Mouse (Mus musculus) intestine, embryonic 16.5 days (tissue): ENCODE measurements around the gene Mbd5. TPM values are rescaled to one million over a fixed set of nuclear protein-coding genes. Genes with fewer than 3 reads are reported as not detected.

Source experiments
- ATAC-seq: fragments of 200-750 bp; cut with Nextera tagmentation; 2 replicates; pipeline ENCODE4 v1.8.0; 2017; ENCODE audit warnings: moderate TSS enrichment, moderate library complexity
- H3K27ac ChIP-seq: fragments of 300-500 bp; sonication (generic); 2 replicates; pipeline ENCODE4 v1.5.1; 2014; ENCODE audit warnings: mild to moderate bottlenecking, low read length
- H3K27me3 ChIP-seq: fragments of 300-500 bp; sonication (generic); replicated peaks from 2 replicates; pipeline ENCODE4 v1.6.1; 2014; ENCODE audit warnings: low read length, control low read depth, mixed read lengths; ENCODE audit not compliant: control insufficient read depth, insufficient read depth
- H3K36me3 ChIP-seq: fragments of 300-500 bp; sonication (generic); 2 replicates; pipeline ENCODE4 v1.6.1; 2014; ENCODE audit warnings: low read length, control low read depth; ENCODE audit not compliant: control insufficient read depth, insufficient read depth
- H3K4me1 ChIP-seq: fragments of 300-500 bp; sonication (generic); 2 replicates; pipeline ENCODE4 v1.6.1; 2014; ENCODE audit warnings: low read length, control low read depth, mixed read lengths; ENCODE audit not compliant: control insufficient read depth, insufficient read depth
- H3K4me2 ChIP-seq: fragments of 300-500 bp; sonication (generic); 2 replicates; pipeline ENCODE4 v1.6.1; 2014; ENCODE audit warnings: low read depth, low read length, control low read depth
- H3K4me3 ChIP-seq: fragments of 300-500 bp; sonication (generic); 2 replicates; pipeline ENCODE4 v1.5.1; 2014; ENCODE audit warnings: mild to moderate bottlenecking, low read length
- H3K9ac ChIP-seq: fragments of 300-500 bp; sonication (generic); 2 replicates; pipeline ENCODE4 v1.6.1; 2014; ENCODE audit warnings: low read depth, low read length
- H3K9me3 ChIP-seq: fragments of 300-500 bp; sonication (generic); 2 replicates; pipeline ENCODE4 v1.6.1; 2016; ENCODE audit warnings: low read length, control low read depth; ENCODE audit not compliant: control insufficient read depth
- WGBS: fragments of 180-500 bp; shearing (Covaris S2); extraction: QIAGEN DNeasy Blood & Tissue Kit; methylation state at CpG from one replicate; pipeline ENCODE4 v1.1.7; 2014; 5-methylcytosine and 5-hydroxymethylcytosine counted together
- polyA plus RNA-seq: library from polyadenylated mRNA; unstranded; fragments of >200 nt; fragmentation: Nextera tagmentation; extraction: Ambion mirVana; gene quantifications from 2 replicates; pipeline ENCODE4 v1.2.1, GENCODE M21; 2015

The Mbd5 gene
- polyA plus RNA-seq, 1 experiment from 2014 or later, result 17.3 TPM

- Histone ChIP-seq H3K4me3 (no peak overlapping the region), H3K9ac (no peak overlapping the region), H3K27me3 (no peaks in the 10 kb centered on the region), H3K4me2 (no peak overlapping the region), H3K9me3 (no peaks in the 10 kb centered on the region), H3K36me3 (no peaks in the 10 kb centered on the region), H3K27ac (no peak overlapping the region), H3K4me1 (peaks cover 10% of the 10 kb centered on the region)
- 85% methylated on average over 1 of the region's 1 CpGs for WGBS
- ATAC-seq, result no peak
Measured at GRCm38 (mm10) chr2:49354066-49354465, 404.8 kb downstream of the Mbd5 start.

DNA sequence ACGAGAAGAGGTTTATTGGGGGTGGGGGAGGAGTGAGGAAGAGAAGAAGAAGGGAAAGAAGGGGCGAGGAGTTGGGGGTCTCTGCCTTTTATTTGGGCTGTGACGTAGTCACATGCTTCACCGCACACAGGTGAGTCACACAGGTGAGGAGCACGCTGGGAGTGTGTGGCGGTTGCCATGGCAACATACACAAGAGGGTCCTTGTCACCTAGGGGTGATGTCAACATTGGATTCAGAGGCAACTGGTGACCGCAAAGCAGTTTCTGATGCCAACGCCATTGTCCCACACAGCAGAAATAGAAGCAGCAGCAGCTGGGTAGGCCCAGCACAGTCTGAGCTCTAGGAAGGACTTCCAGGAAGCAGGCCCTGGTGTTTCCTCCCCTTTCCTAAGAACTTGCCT lies 406.6 kb downstream of the Mbd5 start:
- 86% methylated on average over 8 of the region's 8 CpGs for WGBS
- no peaks in the 10 kb centered on the region for H3K36me3 ChIP-seq
- no peak overlapping the region for H3K27ac ChIP-seq
- H3K4me2 ChIP-seq, result no peak overlapping the region
- H3K4me3 ChIP-seq, result no peak overlapping the region
- no peak for ATAC-seq
- no peaks in the 10 kb centered on the region for H3K27me3 ChIP-seq
- H3K9me3 ChIP-seq, result no peaks in the 10 kb centered on the region
- H3K4me1 ChIP-seq, result no peaks in the 10 kb centered on the region
- no peak overlapping the region for H3K9ac ChIP-seq

- 77% methylated on average over 7 of the region's 7 CpGs for WGBS
- Histone ChIP-seq H3K4me2 (no peak overlapping the region), H3K9me3 (no peaks in the 10 kb centered on the region), H3K9ac (no peak overlapping the region), H3K27ac (no peak overlapping the region), H3K4me1 (no peaks in the 10 kb centered on the region), H3K4me3 (no peak overlapping the region), H3K36me3 (no peaks in the 10 kb centered on the region), H3K27me3 (no peaks in the 10 kb centered on the region)
- ATAC-seq, result no peak
Measured at GRCm38 (mm10) chr2:49358128-49358814, 409.0 kb downstream of the Mbd5 start.

DNA sequence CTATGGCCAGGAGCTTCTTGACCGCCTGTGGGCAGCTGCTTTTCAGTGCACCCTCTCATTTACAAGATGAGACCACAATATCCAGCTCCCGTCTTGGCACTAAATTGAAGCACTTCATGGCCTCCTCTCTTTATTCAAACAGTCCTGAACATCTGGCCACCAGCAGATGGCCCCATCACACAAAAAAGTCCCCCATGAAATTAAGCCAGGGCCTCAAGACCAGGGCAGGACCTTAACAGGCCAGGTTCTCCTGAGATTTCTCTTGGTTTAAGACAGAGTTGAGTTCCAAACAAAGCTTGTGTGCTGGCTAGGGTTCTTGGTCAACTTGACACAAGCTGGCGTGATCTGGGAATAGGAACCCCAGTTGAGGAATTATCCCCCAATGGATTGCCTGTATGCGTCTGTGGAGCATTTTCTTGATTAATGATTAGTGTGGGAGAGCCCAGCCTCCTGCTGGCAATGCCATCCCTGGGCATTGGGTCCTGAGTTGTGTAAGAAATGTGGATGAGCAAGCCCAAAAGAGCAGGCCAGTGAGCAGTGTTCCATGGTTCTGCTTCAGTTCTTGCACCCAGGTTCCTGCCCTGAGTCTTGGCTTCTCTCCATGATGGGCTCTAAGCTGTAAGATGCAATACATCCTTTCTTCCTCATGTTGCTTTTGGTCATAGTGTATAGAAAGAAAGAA lies 409.7 kb downstream of the Mbd5 start:
- no peak for ATAC-seq
- Histone ChIP-seq H3K27ac (no peak overlapping the region), H3K27me3 (no peaks in the 10 kb centered on the region), H3K36me3 (no peaks in the 10 kb centered on the region), H3K9ac (no peak overlapping the region), H3K4me1 (no peaks in the 10 kb centered on the region), H3K4me2 (no peak overlapping the region), H3K4me3 (no peak overlapping the region), H3K9me3 (no peaks in the 10 kb centered on the region)
- WGBS, result 62% methylated on average over 4 of the region's 4 CpGs

- Histone ChIP-seq H3K36me3 (no peaks in the 10 kb centered on the region), H3K27me3 (no peaks in the 10 kb centered on the region), H3K9ac (no peak overlapping the region), H3K4me2 (no peak overlapping the region), H3K27ac (no peak overlapping the region), H3K4me3 (no peak overlapping the region), H3K9me3 (no peaks in the 10 kb centered on the region), H3K4me1 (no peaks in the 10 kb centered on the region)
- 57% methylated on average over 4 of the region's 4 CpGs for WGBS
- ATAC-seq, result no peak
Measured at GRCm38 (mm10) chr2:49359706-49360105, 410.4 kb downstream of the Mbd5 start.

- ATAC-seq, result no peak
- 50% methylated on average over 5 of the region's 5 CpGs for WGBS
Measured at GRCm38 (mm10) chr2:49364546-49364945, 415.2 kb downstream of the Mbd5 start.

DNA sequence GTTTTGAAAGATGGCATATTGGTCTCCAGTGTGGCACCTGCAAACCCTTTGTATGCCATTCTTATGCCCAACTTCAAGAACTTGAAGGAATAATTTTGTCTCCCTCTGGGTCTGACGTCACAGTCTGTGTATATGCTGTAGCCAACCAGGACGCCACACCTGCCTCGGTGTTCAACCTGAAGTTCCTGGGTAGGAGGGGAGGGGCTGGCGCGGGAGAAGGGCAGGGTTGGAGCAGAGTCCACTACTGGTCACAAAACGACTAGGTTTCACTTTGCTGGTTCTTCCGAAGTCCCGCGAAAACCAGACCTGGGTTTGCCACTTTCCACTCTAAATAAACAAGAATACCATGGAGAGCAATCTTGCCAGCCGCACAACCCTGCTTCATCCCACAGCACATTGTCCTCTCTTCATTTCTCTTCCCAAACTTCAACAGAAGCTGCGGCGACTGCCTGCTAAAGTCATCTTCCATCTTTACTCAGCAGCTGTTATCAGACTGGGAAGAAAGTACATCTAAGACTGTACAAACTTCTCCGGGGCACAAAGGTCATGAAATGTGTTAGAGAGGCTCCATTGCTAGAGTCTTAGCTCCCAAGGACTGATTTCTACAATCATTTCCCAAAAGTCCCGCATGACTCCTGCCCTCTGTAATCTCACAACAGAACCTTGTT lies 417.7 kb downstream of the Mbd5 start:
- Histone ChIP-seq H3K9ac (no peak overlapping the region), H3K4me2 (no peak overlapping the region), H3K36me3 (no peaks in the 10 kb centered on the region), H3K27me3 (no peaks in the 10 kb centered on the region), H3K4me1 (no peaks in the 10 kb centered on the region), H3K9me3 (no peaks in the 10 kb centered on the region), H3K27ac (no peak overlapping the region), H3K4me3 (peak overlapping the region; percentile 27)
- WGBS, result 74% methylated on average over 14 of the region's 14 CpGs
- ATAC-seq, result peak; percentile 95

More at GRCm38 (mm10) chr2:49364546-49364945, 415.2 kb downstream of the Mbd5 start:
- Histone ChIP-seq H3K4me3 (no peak overlapping the region), H3K9me3 (no peaks in the 10 kb centered on the region), H3K4me2 (no peak overlapping the region), H3K27me3 (no peaks in the 10 kb centered on the region), H3K9ac (no peak overlapping the region), H3K27ac (no peak overlapping the region), H3K4me1 (no peaks in the 10 kb centered on the region), H3K36me3 (no peaks in the 10 kb centered on the region)

DNA sequence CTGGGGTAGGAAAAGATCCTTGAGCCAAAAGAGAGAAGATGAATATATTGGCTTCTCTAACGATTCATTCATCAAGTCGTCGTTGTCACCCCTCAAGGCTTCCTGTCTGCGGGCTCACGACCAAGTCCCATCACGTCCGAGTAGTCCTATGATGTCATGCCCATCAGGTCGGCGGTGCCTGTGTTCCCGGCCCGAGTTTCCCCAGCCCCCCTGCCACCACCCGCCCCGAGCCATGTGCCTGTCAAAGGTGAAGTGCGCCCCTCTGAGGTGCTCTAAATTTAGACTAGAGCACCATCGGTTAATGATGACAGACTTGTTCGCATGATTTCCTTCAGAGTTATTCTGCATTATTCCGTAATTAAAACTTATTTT lies 418.2 kb downstream of the Mbd5 start:
- H3K9me3 ChIP-seq, result no peaks in the 10 kb centered on the region
- WGBS, result 73% methylated on average over 17 of the region's 17 CpGs
- no peaks in the 10 kb centered on the region for H3K4me1 ChIP-seq
- H3K27me3 ChIP-seq, result no peaks in the 10 kb centered on the region
- H3K4me2 ChIP-seq, result no peak overlapping the region
- no peak overlapping the region for H3K4me3 ChIP-seq
- no peaks in the 10 kb centered on the region for H3K36me3 ChIP-seq
- no peak for ATAC-seq
- H3K27ac ChIP-seq, result no peak overlapping the region
- no peak overlapping the region for H3K9ac ChIP-seq

GRCm38 (mm10) chr2:49371632-49372031 lies 422.3 kb downstream of the Mbd5 start:
- no peaks in the 10 kb centered on the region for H3K36me3 ChIP-seq
- H3K4me3 ChIP-seq, result no peak overlapping the region
- ATAC-seq, result no peak
- no peak overlapping the region for H3K4me2 ChIP-seq
- 72% methylated on average over 5 of the region's 5 CpGs for WGBS
- H3K9me3 ChIP-seq, result no peaks in the 10 kb centered on the region
- no peaks in the 10 kb centered on the region for H3K27me3 ChIP-seq
- no peak overlapping the region for H3K9ac ChIP-seq
- no peaks in the 10 kb centered on the region for H3K4me1 ChIP-seq
- no peak overlapping the region for H3K27ac ChIP-seq
